Mouse (Mus musculus): ENCODE measurements around the gene Ccnt1. TPM values are rescaled to one million over a fixed set of nuclear protein-coding genes. Genes with fewer than 3 reads are reported as not detected.

Gene Ccnt1
- 109 and 125 TPM in 2 replicates for total RNA-seq (2017)

GRCm38 (mm10) chr15:98570873-98571538 is at the start of gene Ccnt1, which contains the start of gene 4930415O20Rik:
Gene Ccnt1, minus strand, starts transcription at chr15:98570923.
Gene 4930415O20Rik, plus strand, starts transcription at chr15:98571004.
- no peak for ATAC-seq (replicated peaks in 1 of 2; ENCODE audit: insufficient read depth in 1 of 2, low FRiP score in 2 of 2, low TSS enrichment in 1 of 2, low read depth in 1 of 2, poor library complexity in 2 of 2, severe bottlenecking in 2 of 2)

GRCm38 (mm10) chr15:98617176-98617537 is 46.4 kb upstream of the Ccnt1 start:
- peak; percentile 48 to 56; a peak in 3 of 4 replicates for ATAC-seq (replicated peaks in 1 of 2; ENCODE audit: insufficient read depth in 1 of 2, low FRiP score in 2 of 2, low TSS enrichment in 1 of 2, low read depth in 1 of 2, poor library complexity in 2 of 2, severe bottlenecking in 2 of 2)

GRCm38 (mm10) chr15:98616362-98617175 is 45.8 kb upstream of the Ccnt1 start:
- ATAC-seq (replicated peaks in 1 of 2; ENCODE audit: insufficient read depth in 1 of 2, low FRiP score in 2 of 2, low TSS enrichment in 1 of 2, low read depth in 1 of 2, poor library complexity in 2 of 2, severe bottlenecking in 2 of 2) = 0 out of 4 replicates have a peak, but pooled peaks of 1 of the 2 experiments have one; percentile 1

DNA sequence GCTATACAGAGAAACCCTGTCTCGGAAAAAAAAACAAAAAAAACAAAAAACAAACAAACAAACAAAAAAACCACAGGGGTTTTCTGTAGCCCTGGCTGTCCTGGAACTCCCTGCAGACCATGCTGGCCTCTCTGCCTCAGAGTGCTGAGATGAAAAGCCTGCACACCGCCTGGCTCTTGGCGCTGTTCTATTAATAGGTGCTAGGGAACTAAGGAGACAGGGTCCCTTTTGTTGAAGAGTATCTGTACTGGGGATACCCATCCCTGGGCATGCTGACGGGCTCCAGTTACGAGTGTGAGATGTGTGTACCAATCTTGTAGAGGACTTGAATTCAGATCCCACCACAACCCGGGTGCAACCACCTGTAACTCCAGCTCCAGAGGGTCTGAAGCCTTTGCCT is 45.0 kb upstream of the Ccnt1 start:
- ATAC-seq (replicated peaks in 1 of 2; ENCODE audit: insufficient read depth in 1 of 2, low FRiP score in 2 of 2, low TSS enrichment in 1 of 2, low read depth in 1 of 2, poor library complexity in 2 of 2, severe bottlenecking in 2 of 2) = no peak

DNA sequence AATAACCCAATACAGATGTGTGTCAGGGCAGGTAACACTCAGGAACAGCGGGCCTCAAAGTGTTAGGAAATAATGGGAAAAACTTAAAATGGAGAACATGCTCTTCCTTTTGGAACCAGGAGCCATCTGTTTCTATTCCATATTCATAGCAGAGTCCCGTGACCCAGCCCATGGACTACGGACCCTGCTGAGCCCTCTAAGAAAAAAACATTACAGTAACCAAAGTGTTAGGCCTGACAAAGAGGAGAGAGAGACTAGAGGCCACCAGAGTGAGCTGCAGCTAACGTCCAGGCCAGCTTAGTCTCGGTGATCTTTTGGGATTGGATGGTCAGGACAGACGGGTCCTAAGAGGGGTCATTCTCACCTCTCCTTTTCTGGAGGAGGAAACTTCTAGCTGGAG is 44.2 kb upstream of the Ccnt1 start:
- no peak for ATAC-seq (replicated peaks in 1 of 2; ENCODE audit: insufficient read depth in 1 of 2, low FRiP score in 2 of 2, low TSS enrichment in 1 of 2, low read depth in 1 of 2, poor library complexity in 2 of 2, severe bottlenecking in 2 of 2)

DNA sequence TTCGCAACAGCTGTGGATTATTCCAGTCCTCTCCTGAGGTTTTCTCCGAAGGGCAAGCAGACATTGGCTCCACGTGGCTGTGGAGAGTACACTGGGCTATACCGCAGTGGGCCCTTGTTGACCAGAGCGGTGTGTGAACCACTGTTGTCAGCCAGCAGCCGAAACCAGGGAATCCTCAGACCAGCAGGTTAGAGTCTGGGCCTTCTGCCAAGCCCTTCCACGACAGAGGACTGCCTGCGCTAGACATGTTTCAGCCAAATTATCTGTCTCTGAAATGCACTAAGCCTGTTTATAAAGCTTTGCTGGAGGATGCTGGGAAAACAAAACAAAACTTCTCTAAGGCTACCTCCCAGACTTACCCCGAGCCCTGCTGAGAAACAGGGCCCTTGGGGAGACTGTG is 43.8 kb upstream of the Ccnt1 start:
- no peak for ATAC-seq (replicated peaks in 1 of 2; ENCODE audit: insufficient read depth in 1 of 2, low FRiP score in 2 of 2, low TSS enrichment in 1 of 2, low read depth in 1 of 2, poor library complexity in 2 of 2, severe bottlenecking in 2 of 2)

- no peak for ATAC-seq (replicated peaks in 1 of 2; ENCODE audit: insufficient read depth in 1 of 2, low FRiP score in 2 of 2, low TSS enrichment in 1 of 2, low read depth in 1 of 2, poor library complexity in 2 of 2, severe bottlenecking in 2 of 2)
These were observed 41.5 kb upstream of the Ccnt1 start for GRCm38 (mm10) chr15:98612229-98612628.

- ATAC-seq (replicated peaks in 1 of 2; ENCODE audit: insufficient read depth in 1 of 2, low FRiP score in 2 of 2, low TSS enrichment in 1 of 2, low read depth in 1 of 2, poor library complexity in 2 of 2, severe bottlenecking in 2 of 2) = no peak
These were observed 39.5 kb upstream of the Ccnt1 start for GRCm38 (mm10) chr15:98610131-98610633.

- ATAC-seq (replicated peaks in 1 of 2; ENCODE audit: insufficient read depth in 1 of 2, low FRiP score in 2 of 2, low TSS enrichment in 1 of 2, low read depth in 1 of 2, poor library complexity in 2 of 2, severe bottlenecking in 2 of 2) = 0 out of 4 replicates have a peak, but pooled peaks have one; percentile 27 to 44
These were observed 38.8 kb upstream of the Ccnt1 start, which contains the start of gene Adcy6 for GRCm38 (mm10) chr15:98609331-98610130. Gene Adcy6, minus strand, starts transcription at chr15:98610076.

DNA sequence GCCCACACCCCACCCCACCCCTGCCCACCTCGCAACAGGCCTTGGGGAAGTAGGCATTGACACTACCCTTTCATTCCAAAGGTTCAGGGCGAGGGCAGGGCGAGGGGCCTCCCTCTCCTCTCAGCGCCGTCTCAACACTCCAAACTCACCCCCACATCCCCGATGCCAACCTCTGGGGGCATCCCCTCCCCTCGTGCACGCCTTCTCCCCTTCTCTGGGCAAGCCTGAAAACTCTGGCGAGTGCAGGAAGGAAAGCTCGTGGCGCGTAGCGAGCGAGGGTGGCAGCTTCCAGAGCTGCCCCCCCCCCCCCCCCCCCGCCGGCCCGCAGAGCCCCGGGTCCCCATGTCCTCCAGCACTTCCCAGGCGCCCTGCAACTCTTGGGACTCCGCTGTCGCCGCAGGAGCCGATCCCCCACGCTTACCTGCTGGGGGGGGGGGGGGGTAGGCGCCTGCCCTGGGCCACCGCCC is 38.1 kb upstream of the Ccnt1 start:
- ATAC-seq (replicated peaks in 1 of 2; ENCODE audit: insufficient read depth in 1 of 2, low FRiP score in 2 of 2, low TSS enrichment in 1 of 2, low read depth in 1 of 2, poor library complexity in 2 of 2, severe bottlenecking in 2 of 2) = peak in 1 of 2 experiments; percentile 25; a peak in 1 of 4 replicates

DNA sequence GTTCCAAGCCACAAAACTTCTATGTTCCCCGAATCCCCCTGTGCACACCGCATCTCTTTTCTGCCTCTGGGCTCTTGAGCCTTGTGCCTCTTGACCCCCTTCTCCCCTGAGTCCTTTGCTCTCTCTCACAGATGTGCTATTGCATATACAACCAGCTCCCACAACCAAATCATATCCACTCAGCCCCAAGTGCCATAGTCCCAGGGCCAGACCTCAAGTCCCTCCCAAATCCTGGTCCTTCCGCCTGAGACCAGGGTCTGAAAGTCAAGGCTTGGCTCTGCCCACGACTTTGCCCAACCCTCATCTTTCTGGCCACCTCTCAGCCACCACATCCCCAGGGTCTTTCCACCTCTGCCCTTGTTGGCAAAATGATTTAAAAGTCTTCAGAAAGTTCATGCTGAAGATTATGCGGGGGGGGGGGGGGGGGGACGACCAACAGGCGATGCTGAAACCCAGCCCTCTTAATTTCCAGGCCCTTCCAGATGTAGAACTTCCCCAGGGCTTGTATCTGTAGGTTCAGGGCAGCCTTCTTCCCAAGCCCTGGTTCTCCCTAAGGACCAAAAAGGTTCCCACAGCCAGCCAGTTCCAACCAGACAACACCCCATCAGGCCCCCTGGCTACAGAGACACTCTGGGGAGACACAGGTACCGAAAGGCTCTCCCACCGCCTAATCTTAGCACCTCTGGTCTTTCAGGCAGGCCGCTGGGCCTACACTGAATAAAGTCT is 37.5 kb upstream of the Ccnt1 start:
- ATAC-seq (replicated peaks in 1 of 2; ENCODE audit: insufficient read depth in 1 of 2, low FRiP score in 2 of 2, low TSS enrichment in 1 of 2, low read depth in 1 of 2, poor library complexity in 2 of 2, severe bottlenecking in 2 of 2) = no peak

DNA sequence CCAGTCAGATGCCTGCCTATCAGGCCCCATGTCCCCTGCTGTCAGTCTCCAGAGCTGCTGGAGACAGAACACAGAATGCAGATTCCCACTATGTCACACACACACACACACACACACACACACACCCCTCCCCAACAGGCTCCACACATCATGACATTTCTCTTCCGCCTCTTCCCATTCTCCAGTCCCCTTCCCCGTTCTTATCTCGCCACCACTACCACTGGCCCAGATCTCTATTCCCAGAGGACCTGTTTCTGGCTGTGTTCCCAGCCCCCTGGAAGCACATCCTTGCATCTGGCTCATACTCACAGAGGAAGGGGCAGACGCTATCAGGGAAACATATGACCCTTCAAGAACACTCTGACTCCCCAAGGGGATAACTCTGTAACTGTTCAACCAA is 36.8 kb upstream of the Ccnt1 start:
- ATAC-seq (replicated peaks in 1 of 2; ENCODE audit: insufficient read depth in 1 of 2, low FRiP score in 2 of 2, low TSS enrichment in 1 of 2, low read depth in 1 of 2, poor library complexity in 2 of 2, severe bottlenecking in 2 of 2) = no peak

DNA sequence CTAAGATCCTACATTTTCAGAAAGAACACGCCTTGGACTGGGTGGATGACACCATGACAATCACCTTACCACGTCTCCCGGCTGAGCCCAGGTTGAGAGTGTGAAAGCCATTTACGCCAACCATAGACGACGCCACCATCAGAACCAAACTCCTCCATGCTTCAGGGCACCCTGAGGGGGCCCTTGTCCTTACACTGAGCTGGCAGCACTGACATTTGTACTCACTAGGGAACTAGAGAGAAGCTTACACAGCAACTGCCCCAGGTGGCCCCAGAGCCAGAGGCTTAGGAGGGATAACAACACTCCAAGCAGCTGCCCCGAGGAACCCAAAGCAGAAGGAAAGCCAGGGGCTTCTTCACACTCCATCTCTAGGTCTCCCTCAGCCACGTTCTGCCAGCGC is 36.0 kb upstream of the Ccnt1 start:
- no peak for ATAC-seq (replicated peaks in 1 of 2; ENCODE audit: insufficient read depth in 1 of 2, low FRiP score in 2 of 2, low TSS enrichment in 1 of 2, low read depth in 1 of 2, poor library complexity in 2 of 2, severe bottlenecking in 2 of 2)

GRCm38 (mm10) chr15:98606051-98606536 is 35.4 kb upstream of the Ccnt1 start:
- no peak; a peak in 1 of 4 replicates for ATAC-seq (replicated peaks in 1 of 2; ENCODE audit: insufficient read depth in 1 of 2, low FRiP score in 2 of 2, low TSS enrichment in 1 of 2, low read depth in 1 of 2, poor library complexity in 2 of 2, severe bottlenecking in 2 of 2)

DNA sequence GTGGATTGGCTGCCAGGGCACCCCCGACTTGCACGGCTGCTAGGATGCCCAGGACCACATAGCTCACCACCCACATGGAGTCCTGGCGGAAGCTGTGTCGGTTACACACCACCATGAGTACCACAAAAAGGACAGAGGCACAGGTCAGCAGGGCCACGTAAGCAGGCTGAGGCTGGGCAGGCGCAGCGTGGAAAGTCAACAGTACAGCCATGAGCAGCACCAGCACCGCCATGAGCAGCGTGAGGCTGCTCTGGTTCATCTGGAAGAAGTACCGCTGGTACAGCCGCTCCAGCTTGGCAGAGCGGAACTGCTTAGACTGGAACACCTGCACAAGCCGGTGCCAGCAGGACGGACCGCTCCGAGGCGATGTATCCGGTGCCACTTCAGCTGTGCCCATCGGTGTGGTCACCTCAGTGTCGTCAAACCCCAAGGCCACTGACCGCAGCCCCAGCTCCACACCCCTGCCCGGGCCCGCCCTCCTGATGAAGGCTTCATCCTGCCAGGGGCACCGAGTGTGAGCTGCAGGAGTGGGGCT is 33.4 kb upstream of the Ccnt1 start:
- no peak for ATAC-seq (replicated peaks in 1 of 2; ENCODE audit: insufficient read depth in 1 of 2, low FRiP score in 2 of 2, low TSS enrichment in 1 of 2, low read depth in 1 of 2, poor library complexity in 2 of 2, severe bottlenecking in 2 of 2)

DNA sequence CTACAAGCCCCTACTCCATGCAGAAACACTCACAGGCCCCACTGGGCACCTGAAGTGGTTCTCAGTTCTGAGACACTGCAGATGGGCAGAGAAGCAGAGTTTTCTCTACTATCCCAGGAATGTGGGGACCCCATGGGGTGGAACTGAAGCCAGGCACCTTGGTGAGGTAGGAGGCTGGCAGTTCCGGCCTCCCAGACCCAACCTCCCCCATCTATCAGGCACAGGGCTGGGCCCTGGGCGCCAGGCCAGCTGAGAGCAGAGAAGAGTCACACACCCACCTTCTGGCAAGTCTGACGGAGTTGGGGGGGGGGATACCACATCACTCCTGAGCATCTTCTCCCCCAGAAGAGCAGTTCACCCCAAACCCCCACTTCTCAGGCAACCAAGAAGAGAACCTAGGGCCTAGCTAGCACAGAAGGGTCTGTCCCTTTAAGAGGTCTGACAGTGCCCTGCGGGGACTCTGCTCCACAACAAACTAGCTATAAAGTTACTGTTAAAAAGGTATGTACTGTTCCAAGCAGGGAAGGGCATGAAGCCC is 32.3 kb upstream of the Ccnt1 start:
- no peak for ATAC-seq (replicated peaks in 1 of 2; ENCODE audit: insufficient read depth in 1 of 2, low FRiP score in 2 of 2, low TSS enrichment in 1 of 2, low read depth in 1 of 2, poor library complexity in 2 of 2, severe bottlenecking in 2 of 2)
